Mouse (Mus musculus): ENCODE results near the gene Tepp. TPM values are rescaled to one million over a fixed set of nuclear protein-coding genes. Genes with fewer than 3 reads are reported as not detected.

Tepp gene
- polyA plus RNA-seq, 1 experiment from 2014 or later: 0.74 TPM

- 69% methylated on average over 18 of the region's 18 CpGs for WGBS
- Histone ChIP-seq H3K9ac (no peak overlapping the region), H3K4me2 (no peak overlapping the region), H3K9me3 (no peaks in the 10 kb centered on the region), H3K4me3 (no peak overlapping the region), H3K4me1 (no peaks in the 10 kb centered on the region), H3K27ac (no peak overlapping the region), H3K36me3 (no peaks in the 10 kb centered on the region), H3K27me3 (no peaks in the 10 kb centered on the region)
- ATAC-seq (ENCODE audit: insufficient number of reproducible peaks, low FRiP score, low TSS enrichment, low read depth): no peak
Measured at GRCm38 (mm10) chr8:95312836-95313235, 2.5 kb downstream of the Tepp start.

- no peak overlapping the region for H3K4me3 ChIP-seq
- no peaks in the 10 kb centered on the region for H3K27me3 ChIP-seq
- no peaks in the 10 kb centered on the region for H3K36me3 ChIP-seq
- H3K9me3 ChIP-seq: no peaks in the 10 kb centered on the region
- H3K4me2 ChIP-seq: no peak overlapping the region
- ATAC-seq (ENCODE audit: insufficient number of reproducible peaks, low FRiP score, low TSS enrichment, low read depth): no peak
- H3K9ac ChIP-seq: no peak overlapping the region
- WGBS: 90% methylated on average over 6 of the region's 6 CpGs
- no peak overlapping the region for H3K27ac ChIP-seq
- no peaks in the 10 kb centered on the region for H3K4me1 ChIP-seq
Measured at GRCm38 (mm10) chr8:95313857-95314256, 3.5 kb downstream of the Tepp start.

GRCm38 (mm10) chr8:95314707-95315106 is 4.3 kb downstream of the Tepp start:
- no peaks in the 10 kb centered on the region for H3K36me3 ChIP-seq
- no peak for ATAC-seq (ENCODE audit: insufficient number of reproducible peaks, low FRiP score, low TSS enrichment, low read depth)
- 67% methylated on average over 2 of the region's 2 CpGs for WGBS
- H3K27ac ChIP-seq: no peak overlapping the region
- H3K9me3 ChIP-seq: no peaks in the 10 kb centered on the region
- no peaks in the 10 kb centered on the region for H3K4me1 ChIP-seq
- H3K4me3 ChIP-seq: no peak overlapping the region
- H3K4me2 ChIP-seq: no peak overlapping the region
- no peaks in the 10 kb centered on the region for H3K27me3 ChIP-seq
- H3K9ac ChIP-seq: no peak overlapping the region

DNA sequence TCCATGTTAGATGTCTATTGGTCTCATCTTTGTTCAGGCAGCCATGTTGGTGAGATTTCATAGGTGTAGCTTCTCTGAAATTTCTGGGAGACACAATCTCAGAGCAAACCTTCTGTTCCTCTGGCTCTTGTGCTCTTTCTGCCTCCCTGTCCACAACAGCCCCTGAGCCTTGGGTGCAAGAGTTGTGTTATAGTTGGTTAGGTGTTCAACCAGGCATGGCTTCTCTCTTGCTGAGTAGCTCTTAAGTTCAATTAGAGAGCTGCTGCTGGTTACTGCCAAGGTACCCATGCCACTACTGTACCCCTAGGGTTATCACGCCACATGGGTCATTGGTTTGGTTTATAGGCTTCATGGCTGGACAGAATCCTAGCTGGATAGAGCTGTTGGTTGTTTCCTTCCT is 5.0 kb downstream of the Tepp start:
- Histone ChIP-seq H3K9ac (no peak overlapping the region), H3K9me3 (no peaks in the 10 kb centered on the region), H3K36me3 (no peaks in the 10 kb centered on the region), H3K27me3 (no peaks in the 10 kb centered on the region), H3K4me1 (peaks cover 6% of the 10 kb centered on the region), H3K4me3 (no peak overlapping the region), H3K27ac (no peak overlapping the region), H3K4me2 (no peak overlapping the region)
- 83% methylated on average over 1 of the region's 1 CpGs for WGBS
- no peak for ATAC-seq (ENCODE audit: insufficient number of reproducible peaks, low FRiP score, low TSS enrichment, low read depth)

GRCm38 (mm10) chr8:95320224-95321139 is 10.1 kb downstream of the Tepp start:
- peaks cover 29% of the 10 kb centered on the region for H3K4me1 ChIP-seq
- ATAC-seq (ENCODE audit: insufficient number of reproducible peaks, low FRiP score, low TSS enrichment, low read depth): peak; percentile 37; the same call in 1 of the 2 replicates
- peaks cover 17% of the 10 kb centered on the region for H3K36me3 ChIP-seq
- H3K27ac ChIP-seq: no peak overlapping the region
- WGBS: 3% methylated on average over 41 of the region's 41 CpGs
- H3K4me2 ChIP-seq: peak overlapping the region; percentile 84
- peak overlapping the region; percentile 23; the same call in 1 of the 2 replicates for H3K9ac ChIP-seq
- peak overlapping the region; percentile 36 for H3K4me3 ChIP-seq
- no peaks in the 10 kb centered on the region for H3K9me3 ChIP-seq
- H3K27me3 ChIP-seq: 0 out of 2 replicates have a peak, but pooled peaks cover 3% of the 10 kb centered on the region

DNA sequence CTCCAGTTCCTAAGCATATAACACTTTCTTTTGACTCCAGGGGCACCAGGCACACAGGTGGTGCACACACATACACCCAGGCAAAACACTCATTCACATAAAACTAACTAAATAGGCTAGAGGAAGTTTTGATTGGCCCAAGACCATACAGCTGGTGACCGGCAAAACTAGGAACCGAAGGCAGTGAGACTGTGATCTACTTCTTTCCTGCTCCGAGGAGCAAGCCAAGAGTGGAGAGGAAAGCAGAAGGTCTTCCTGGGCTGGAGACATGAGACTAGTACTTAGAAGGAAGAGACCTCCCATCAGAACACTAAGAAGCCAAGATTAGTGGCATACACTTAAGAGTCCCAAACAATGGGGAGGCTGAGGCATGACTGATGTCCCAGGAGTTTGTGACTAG is 12.8 kb downstream of the Tepp start:
- ATAC-seq (ENCODE audit: insufficient number of reproducible peaks, low FRiP score, low TSS enrichment, low read depth): no peak
- no peak overlapping the region for H3K4me3 ChIP-seq
- peaks cover 45% of the 10 kb centered on the region for H3K36me3 ChIP-seq
- H3K4me1 ChIP-seq: peaks cover 33% of the 10 kb centered on the region
- H3K9me3 ChIP-seq: no peaks in the 10 kb centered on the region
- 40% methylated on average over 3 of the region's 3 CpGs for WGBS
- no peak overlapping the region for H3K4me2 ChIP-seq
- no peak overlapping the region for H3K9ac ChIP-seq
- 0 out of 2 replicates have a peak, but pooled peaks cover 3% of the 10 kb centered on the region for H3K27me3 ChIP-seq
- H3K27ac ChIP-seq: 0 out of 2 replicates have a peak overlapping the region, but pooled peaks have one; percentile 18

- Histone ChIP-seq H3K9me3 (no peaks in the 10 kb centered on the region), H3K36me3 (peaks cover 59% of the 10 kb centered on the region), H3K4me3 (no peak overlapping the region), H3K27ac (no peak overlapping the region), H3K4me2 (no peak overlapping the region), H3K9ac (no peak overlapping the region), H3K27me3 (0 out of 2 replicates have a peak, but pooled peaks cover 3% of the 10 kb centered on the region), H3K4me1 (peaks cover 35% of the 10 kb centered on the region)
- WGBS: 83% methylated on average over 5 of the region's 5 CpGs
- ATAC-seq (ENCODE audit: insufficient number of reproducible peaks, low FRiP score, low TSS enrichment, low read depth): no peak
Measured at GRCm38 (mm10) chr8:95324646-95325045, 14.3 kb downstream of the Tepp start.

DNA sequence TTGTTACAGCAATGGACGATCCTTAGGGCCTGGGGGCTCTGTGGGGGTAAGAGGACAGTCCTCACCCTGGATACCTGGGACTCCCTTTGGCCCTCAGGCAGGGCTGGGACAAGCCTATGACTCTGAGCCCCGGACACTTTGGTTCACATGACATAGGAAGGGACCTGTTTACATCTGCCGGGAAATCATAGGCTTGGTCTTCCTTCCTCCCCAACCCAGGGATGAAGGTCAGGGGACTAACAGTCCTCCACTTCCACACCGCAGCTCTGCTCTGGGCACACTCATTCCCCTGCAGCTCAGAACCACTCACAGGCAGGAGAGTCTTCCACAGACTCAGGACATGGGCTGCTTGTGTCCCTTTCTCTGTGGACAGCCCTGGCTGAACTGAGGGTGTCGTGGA is 16.5 kb downstream of the Tepp start:
- no peak overlapping the region for H3K9ac ChIP-seq
- H3K27me3 ChIP-seq: no peaks in the 10 kb centered on the region
- H3K27ac ChIP-seq: no peak overlapping the region
- H3K36me3 ChIP-seq: peaks cover 59% of the 10 kb centered on the region
- 90% methylated on average over 5 of the region's 5 CpGs for WGBS
- H3K4me3 ChIP-seq: no peak overlapping the region
- no peak overlapping the region for H3K4me2 ChIP-seq
- peaks cover 36% of the 10 kb centered on the region for H3K4me1 ChIP-seq
- H3K9me3 ChIP-seq: no peaks in the 10 kb centered on the region
- ATAC-seq (ENCODE audit: insufficient number of reproducible peaks, low FRiP score, low TSS enrichment, low read depth): no peak

GRCm38 (mm10) chr8:95327866-95328465 is 17.6 kb downstream of the Tepp start:
- H3K27me3 ChIP-seq: no peaks in the 10 kb centered on the region
- H3K9ac ChIP-seq: no peak overlapping the region
- H3K4me1 ChIP-seq: peaks cover 32% of the 10 kb centered on the region
- H3K36me3 ChIP-seq: peaks cover 59% of the 10 kb centered on the region
- 89% methylated on average over 46 of the region's 46 CpGs for whole genome bisulfite sequencing
- no peak overlapping the region for H3K4me2 ChIP-seq
- no peaks in the 10 kb centered on the region for H3K9me3 ChIP-seq
- no peak for ATAC-seq (ENCODE audit: insufficient number of reproducible peaks, low FRiP score, low TSS enrichment, low read depth)
- H3K27ac ChIP-seq: no peak overlapping the region
- H3K4me3 ChIP-seq: no peak overlapping the region

DNA sequence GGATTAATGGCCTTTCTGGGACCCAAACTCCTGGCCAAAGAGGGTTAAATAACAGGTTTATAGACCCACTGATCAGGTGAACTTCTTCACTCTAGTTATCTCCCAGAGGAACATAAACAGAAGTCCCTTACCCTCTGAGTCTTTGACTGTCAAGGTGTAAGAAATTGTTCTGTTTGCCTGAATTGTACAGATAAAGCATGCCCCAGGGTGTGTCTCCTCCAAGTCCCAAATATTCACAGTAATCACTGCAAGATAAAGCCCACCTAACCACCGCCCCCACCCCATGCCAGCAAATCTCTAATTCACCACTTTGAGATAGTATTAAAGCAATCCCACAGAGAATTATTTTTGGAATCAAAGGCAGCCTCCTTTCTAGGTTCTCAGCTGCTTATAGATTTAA is 20.0 kb downstream of the Tepp start:
- no peak overlapping the region for H3K27ac ChIP-seq
- H3K9ac ChIP-seq: peak overlapping the region; percentile 85
- H3K4me1 ChIP-seq: peaks cover 24% of the 10 kb centered on the region
- H3K36me3 ChIP-seq: peaks cover 58% of the 10 kb centered on the region
- no peak for ATAC-seq (ENCODE audit: insufficient number of reproducible peaks, low FRiP score, low TSS enrichment, low read depth)
- WGBS: 82% methylated on average over 1 of the region's 1 CpGs
- no peaks in the 10 kb centered on the region for H3K27me3 ChIP-seq
- H3K9me3 ChIP-seq: no peaks in the 10 kb centered on the region
- peak overlapping the region; percentile 78 for H3K4me3 ChIP-seq
- peak overlapping the region; percentile 67 for H3K4me2 ChIP-seq

DNA sequence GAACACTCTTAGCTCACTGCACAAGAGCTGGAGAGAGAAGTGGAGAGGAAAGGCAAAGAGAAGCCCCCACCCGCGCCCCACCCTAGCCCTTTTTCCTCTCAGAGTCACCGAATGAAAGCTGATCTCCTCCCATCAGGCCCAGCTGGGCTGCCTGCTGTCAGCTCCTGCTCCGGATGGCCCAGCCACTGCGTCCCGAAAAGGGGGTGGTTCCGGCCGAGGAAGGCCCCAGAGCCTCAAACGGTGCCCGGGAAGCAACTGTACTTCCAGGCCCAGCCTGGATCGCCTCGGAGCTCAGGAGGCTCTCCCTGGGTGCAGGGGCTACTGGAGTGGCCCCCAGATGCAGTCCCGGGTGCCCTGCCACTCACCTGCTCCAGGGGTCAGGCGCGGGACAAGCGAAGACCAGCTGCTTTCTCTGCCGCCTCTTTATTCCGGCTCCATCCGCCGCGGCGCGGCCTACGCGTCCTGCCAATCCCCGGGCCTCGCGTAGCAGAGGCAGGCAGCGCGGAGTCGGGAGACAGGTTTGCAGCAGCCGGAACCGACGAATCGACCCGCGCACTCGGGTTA is 20.9 kb downstream of the Tepp start:
- Histone ChIP-seq H3K27ac (peak overlapping the region; percentile 97), H3K9me3 (no peaks in the 10 kb centered on the region), H3K36me3 (peaks cover 51% of the 10 kb centered on the region), H3K27me3 (no peaks in the 10 kb centered on the region), H3K4me3 (peak overlapping the region; percentile 78), H3K4me1 (peaks cover 24% of the 10 kb centered on the region), H3K9ac (peak overlapping the region; percentile 85), H3K4me2 (peak overlapping the region; percentile 67)
- ATAC-seq (ENCODE audit: insufficient number of reproducible peaks, low FRiP score, low TSS enrichment, low read depth): peak; percentile 21
- WGBS: 0% methylated on average over 38 of the region's 38 CpGs
